Mouse (Mus musculus): ENCODE results near the gene 9230102O04Rik.

GRCm38 (mm10) chr2:9871141-9871716, 18.1 kb downstream of the 9230102O04Rik start:
- no peak for TF ChIP-seq CTCF (IDR thresholded peaks at IDR 0.05; ENCODE audit: borderline replicate concordance, insufficient read depth, low read length)
- TF ChIP-seq POLR2A (IDR thresholded peaks at IDR 0.05; ENCODE audit: low read depth, low read length): no peak
